Mouse (Mus musculus) hindbrain, embryonic 16.5 days (tissue): ENCODE results near the gene Olfr1509. TPM values are rescaled to one million over a fixed set of nuclear protein-coding genes. Genes with fewer than 3 reads are reported as not detected.
"Not testable (repeated sequence)": the region's sequence is repeated elsewhere in the genome, so short reads cannot be mapped to it uniquely, and the experiment has no call there.

ENCODE experiments used
- ATAC-seq: fragments of 200-750 bp; cut with Nextera tagmentation; 2 replicates; pipeline ENCODE4 v1.8.0; 2017; ENCODE audit warnings: moderate TSS enrichment, moderate library complexity
- H3K27ac ChIP-seq: fragments of 300-500 bp; sonication (generic); 2 replicates; pipeline ENCODE4 v1.5.1; 2014; ENCODE audit warnings: low read depth, mild to moderate bottlenecking, control low read depth, low read length, moderate library complexity
- H3K27me3 ChIP-seq: fragments of 300-500 bp; sonication (generic); replicated peaks from 2 replicates; pipeline ENCODE4 v1.6.1; 2014; ENCODE audit warnings: low read length; ENCODE audit not compliant: control insufficient read depth, insufficient read depth
- H3K36me3 ChIP-seq: fragments of 300-500 bp; sonication (generic); 2 replicates; pipeline ENCODE4 v1.6.1; 2014; ENCODE audit warnings: mild to moderate bottlenecking, low read length, moderate library complexity, mixed read lengths; ENCODE audit not compliant: control insufficient read depth, insufficient read depth
- H3K4me1 ChIP-seq: fragments of 300-500 bp; sonication (generic); 2 replicates; pipeline ENCODE4 v1.6.1; 2014; ENCODE audit warnings: low read depth, low read length; ENCODE audit not compliant: control insufficient read depth, insufficient read depth
- H3K4me2 ChIP-seq: fragments of 300-500 bp; sonication (generic); 2 replicates; pipeline ENCODE4 v1.6.1; 2014; ENCODE audit warnings: mild to moderate bottlenecking, low read length, control low read depth, moderate library complexity
- H3K4me3 ChIP-seq: fragments of 300-500 bp; sonication (generic); 2 replicates; pipeline ENCODE4 v1.5.1; 2014; ENCODE audit warnings: mild to moderate bottlenecking, low read length, control low read depth, moderate library complexity
- H3K9ac ChIP-seq: fragments of 300-500 bp; sonication (generic); 2 replicates; pipeline ENCODE4 v1.6.1; 2014; ENCODE audit warnings: low read depth, mild to moderate bottlenecking, control low read depth, low read length, moderate library complexity
- H3K9me3 ChIP-seq: fragments of 300-500 bp; sonication (generic); 2 replicates; pipeline ENCODE4 v1.6.1; 2014; ENCODE audit warnings: mild to moderate bottlenecking, low read length, moderate library complexity; ENCODE audit not compliant: control insufficient read depth
- WGBS: fragments of 180-500 bp; shearing (Covaris S2); extraction: QIAGEN DNeasy Blood & Tissue Kit; methylation state at CpG from one replicate; pipeline ENCODE4 v1.1.7; 2014; 5-methylcytosine and 5-hydroxymethylcytosine counted together
- polyA plus RNA-seq: library from polyadenylated mRNA; unstranded; fragments of >200 nt; fragmentation: Nextera tagmentation; extraction: Ambion mirVana; gene quantifications from 2 replicates; pipeline ENCODE4 v1.2.1, GENCODE M21; 2015

The Olfr1509 gene
- not detected in 2 replicates for polyA plus RNA-seq

DNA sequence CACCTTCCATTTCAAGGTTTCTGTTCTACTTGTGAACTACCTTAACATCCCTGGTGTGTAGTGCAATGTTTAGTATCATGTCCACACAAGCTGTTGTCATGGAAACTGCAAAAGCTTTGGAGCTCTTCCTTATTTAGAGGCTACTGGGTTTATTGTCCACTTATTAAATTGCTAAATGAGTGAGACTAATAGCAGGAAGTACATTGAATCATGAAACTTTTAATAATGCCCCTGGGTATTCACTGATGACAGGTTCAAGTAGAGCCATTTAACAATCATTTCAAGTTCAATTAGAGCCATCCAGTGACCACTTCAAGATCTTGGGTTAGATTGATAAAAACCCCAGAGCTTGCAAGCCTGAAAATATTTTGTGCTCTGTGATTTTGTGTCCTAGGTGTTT lies at the start of gene Olfr1509:
Gene Olfr1509, plus strand, starts transcription at position 301 of the 400 bp plus-strand sequence.
- Histone ChIP-seq H3K27ac (no peak within 1 kb of the TSS), H3K4me3 (no peak within 1 kb of the TSS), H3K9me3 (no peaks in the 10 kb centered on the region), H3K9ac (no peak within 1 kb of the TSS), H3K4me1 (no peaks in the 10 kb centered on the region), H3K36me3 (no peaks in the 10 kb centered on the region), H3K4me2 (no peak within 1 kb of the TSS), H3K27me3 (no peaks in the 10 kb centered on the region)
- ATAC-seq: no peak

DNA sequence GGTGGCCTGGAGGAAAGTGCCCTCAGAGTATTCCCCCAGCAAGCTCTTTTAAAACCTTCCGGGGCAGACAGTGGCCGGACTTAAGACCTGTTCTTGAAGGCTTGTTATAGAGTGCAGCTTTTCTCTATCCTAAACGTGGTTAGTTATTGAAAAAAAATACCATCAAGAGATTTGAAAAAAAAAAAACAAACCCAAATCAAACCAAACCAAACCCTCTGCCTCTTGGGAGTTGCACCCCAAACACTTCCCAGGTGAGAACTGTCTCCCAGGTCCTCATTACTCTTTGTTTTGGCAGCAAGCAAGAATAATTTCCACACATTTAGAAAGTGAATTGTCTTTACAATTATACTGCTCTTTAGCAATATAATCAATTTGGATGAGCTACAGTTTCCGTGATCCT lies 45.5 kb upstream of the Olfr1509 start, which contains the start of gene Olfr1511:
Gene Olfr1511, minus strand, starts transcription at position 101 of the 400 bp plus-strand sequence.
- WGBS: 85% methylated on average over 4 of the region's 4 CpGs
- no peak within 1 kb of the TSS for H3K4me3 ChIP-seq
- ATAC-seq: no peak

DNA sequence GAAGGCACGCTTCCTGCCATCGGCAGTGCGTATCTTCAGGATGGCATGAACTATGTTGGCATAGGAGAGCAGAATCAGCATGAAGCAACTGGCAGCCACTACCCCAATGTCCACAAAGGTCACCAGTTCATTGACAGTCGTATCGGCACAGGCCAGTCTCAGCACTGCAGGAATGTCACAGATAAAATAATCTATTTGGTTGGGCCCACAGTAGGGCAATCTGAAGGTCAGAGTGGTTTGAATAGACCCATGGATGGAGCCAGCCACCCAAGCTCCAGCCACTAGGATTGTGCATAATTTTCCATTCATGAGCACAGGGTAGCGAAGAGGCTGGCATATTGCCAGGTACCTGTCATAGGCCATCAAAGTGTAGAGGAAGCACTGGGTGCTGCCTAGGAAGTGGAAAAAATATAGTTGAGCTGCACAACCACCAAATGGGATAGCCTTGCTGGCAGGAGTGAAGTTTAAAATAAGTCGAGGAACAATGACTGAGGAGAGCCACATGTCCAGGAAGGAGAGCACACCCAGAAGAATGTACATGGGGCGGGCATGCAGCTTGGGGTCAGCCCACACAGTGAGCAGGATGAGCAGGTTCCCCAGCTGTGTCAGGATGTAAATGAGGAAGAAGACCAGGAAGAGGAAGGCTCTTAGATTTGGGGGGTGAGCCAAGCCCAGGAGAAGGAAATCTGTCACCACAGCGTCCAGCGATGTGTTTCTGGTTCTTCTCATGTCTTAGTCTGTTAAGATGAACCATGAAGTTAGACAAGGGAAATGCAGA lies 32.5 kb upstream of the Olfr1509 start:
- not testable (repeated sequence) for H3K9ac ChIP-seq, H3K4me1 ChIP-seq, H3K9me3 ChIP-seq, H3K4me3 ChIP-seq, H3K36me3 ChIP-seq, H3K27me3 ChIP-seq, H3K27ac ChIP-seq, ATAC-seq, H3K4me2 ChIP-seq
- WGBS: 85% methylated on average over 7 of the region's 10 CpGs

More for the DNA sequence above, 45.5 kb upstream of the Olfr1509 start, which contains the start of gene Olfr1511:
- Histone ChIP-seq H3K36me3 (no peaks in the 10 kb centered on the region), H3K27ac (no peak within 1 kb of the TSS), H3K4me1 (no peaks in the 10 kb centered on the region), H3K9me3 (no peaks in the 10 kb centered on the region), H3K27me3 (no peaks in the 10 kb centered on the region), H3K9ac (no peak within 1 kb of the TSS), H3K4me2 (no peak within 1 kb of the TSS)

DNA sequence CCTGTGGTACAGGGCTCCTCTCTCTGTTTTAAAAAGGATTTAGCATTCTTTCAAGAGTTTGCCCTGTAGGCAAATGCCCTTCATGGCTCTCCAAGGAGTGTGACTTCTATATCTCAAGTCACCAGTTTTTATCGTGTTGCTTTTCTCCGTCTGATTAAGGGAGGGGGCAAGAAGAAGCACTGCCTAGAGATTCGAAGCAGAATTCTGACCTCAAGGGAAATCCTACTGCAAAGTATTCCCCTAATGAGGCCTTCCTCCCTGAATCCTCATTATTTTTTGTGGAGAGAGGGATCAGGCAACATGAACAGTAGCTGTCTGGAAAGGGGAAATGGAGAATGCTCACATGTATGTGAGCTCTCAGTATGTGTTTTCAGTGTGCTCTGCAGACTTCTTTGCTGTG lies 28.5 kb upstream of the Olfr1509 start, which contains the start of gene Olfr1510:
Gene Olfr1510, minus strand, starts transcription at position 101 of the 400 bp plus-strand sequence.
- Histone ChIP-seq H3K4me2 (no peak within 1 kb of the TSS), H3K27ac (no peak within 1 kb of the TSS), H3K36me3 (no peaks in the 10 kb centered on the region), H3K27me3 (no peaks in the 10 kb centered on the region), H3K4me3 (no peak within 1 kb of the TSS), H3K4me1 (no peaks in the 10 kb centered on the region), H3K9me3 (no peaks in the 10 kb centered on the region), H3K9ac (no peak within 1 kb of the TSS)
- WGBS: 92% methylated on average over 3 of the region's 3 CpGs
- no peak for ATAC-seq

DNA sequence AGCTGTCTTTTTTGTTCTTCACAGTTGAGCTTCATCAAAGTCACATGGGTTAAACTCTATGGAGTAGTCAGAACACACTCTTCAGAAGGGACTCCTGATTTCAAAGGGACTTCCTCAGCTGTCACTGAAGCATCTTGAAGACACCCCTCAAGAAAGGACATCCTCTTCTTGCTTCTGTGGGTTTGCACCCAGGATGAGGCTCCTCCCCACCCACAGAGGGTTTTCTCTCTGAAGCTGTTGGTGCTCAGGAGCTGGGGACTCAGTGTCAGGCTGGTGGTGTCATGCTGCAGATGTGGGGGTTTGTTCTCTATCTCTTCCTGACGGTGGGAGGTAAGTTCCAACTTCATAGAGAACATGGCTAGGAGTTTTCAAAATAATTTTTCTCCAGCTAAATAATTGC lies 15.1 kb upstream of the Olfr1509 start:
- H3K27me3 ChIP-seq: no peaks in the 10 kb centered on the region
- H3K36me3 ChIP-seq: no peaks in the 10 kb centered on the region
- H3K4me3 ChIP-seq: no peak overlapping the region
- ATAC-seq: no peak
- H3K9me3 ChIP-seq: no peaks in the 10 kb centered on the region
- H3K27ac ChIP-seq: no peak overlapping the region
- H3K9ac ChIP-seq: no peak overlapping the region
- WGBS: 88% methylated on average over 1 of the region's 1 CpGs
- H3K4me1 ChIP-seq: no peaks in the 10 kb centered on the region
- H3K4me2 ChIP-seq: no peak overlapping the region

DNA sequence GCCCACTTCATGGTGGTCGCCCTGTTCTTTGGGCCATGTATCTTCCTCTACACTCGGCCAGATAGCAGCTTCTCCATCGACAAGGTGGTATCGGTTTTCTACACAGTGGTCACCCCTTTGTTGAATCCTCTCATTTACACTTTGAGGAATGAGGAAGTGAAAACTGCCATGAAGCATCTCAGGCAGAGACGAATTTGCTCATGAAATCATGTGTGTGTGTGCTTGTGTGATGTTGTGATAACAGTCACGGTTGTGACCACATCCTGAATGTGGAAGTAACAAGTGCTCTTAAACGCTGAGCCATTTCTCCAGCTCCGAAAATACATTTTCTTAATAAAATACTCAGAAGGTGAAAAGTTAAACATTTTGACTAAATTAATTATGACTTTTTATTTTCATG lies 8.3 kb downstream of the Olfr1509 start:
- no peak overlapping the region for H3K4me2 ChIP-seq
- H3K27me3 ChIP-seq: no peaks in the 10 kb centered on the region
- no peak for ATAC-seq
- no peak overlapping the region for H3K27ac ChIP-seq
- no peaks in the 10 kb centered on the region for H3K4me1 ChIP-seq
- H3K4me3 ChIP-seq: no peak overlapping the region
- 91% methylated on average over 8 of the region's 8 CpGs for WGBS
- H3K9me3 ChIP-seq: no peaks in the 10 kb centered on the region
- H3K9ac ChIP-seq: no peak overlapping the region
- H3K36me3 ChIP-seq: no peaks in the 10 kb centered on the region

DNA sequence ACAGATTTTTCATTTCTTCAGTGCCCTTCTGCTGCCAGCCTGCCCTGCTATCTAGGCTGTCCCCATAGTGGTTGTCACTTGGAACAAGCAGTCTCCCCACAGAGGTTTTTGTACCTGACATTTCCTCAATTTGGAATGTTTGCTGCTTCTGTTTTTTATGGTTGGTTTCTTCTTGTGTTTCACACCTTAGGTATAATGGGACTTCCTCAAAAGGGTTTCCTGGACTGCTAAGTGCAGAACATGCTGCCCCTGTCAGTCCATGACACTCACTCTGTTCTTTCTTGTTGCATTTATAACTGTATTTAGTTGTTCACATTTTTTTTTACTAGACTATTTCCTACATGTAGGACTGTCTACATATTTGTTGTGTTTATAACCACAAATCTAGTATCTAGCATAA lies 19.1 kb downstream of the Olfr1509 start:
- Histone ChIP-seq H3K9me3 (no peaks in the 10 kb centered on the region), H3K27ac (no peak overlapping the region), H3K4me1 (no peaks in the 10 kb centered on the region), H3K4me3 (no peak overlapping the region), H3K36me3 (no peaks in the 10 kb centered on the region), H3K9ac (no peak overlapping the region), H3K27me3 (no peaks in the 10 kb centered on the region), H3K4me2 (no peak overlapping the region)
- ATAC-seq: no peak

DNA sequence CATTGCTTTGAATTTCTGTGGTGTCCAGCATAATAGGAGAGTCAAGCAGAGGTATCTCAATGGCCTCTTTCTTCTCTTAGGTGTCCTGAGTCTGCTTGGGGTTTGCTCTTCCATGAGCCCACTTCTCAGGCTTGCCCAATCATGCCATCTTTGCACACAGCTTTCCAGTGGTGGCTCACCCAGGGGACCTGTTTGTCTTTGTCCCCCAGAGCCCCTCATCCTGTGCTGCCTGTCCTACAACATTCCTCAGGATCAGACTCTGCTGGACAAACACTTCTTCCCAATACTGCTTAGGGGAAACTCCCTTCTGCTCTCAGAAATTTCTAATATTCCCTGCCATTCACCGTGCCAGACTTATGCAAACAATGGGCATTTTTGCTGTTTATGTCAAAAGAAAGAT lies 22.9 kb downstream of the Olfr1509 start:
- Histone ChIP-seq H3K4me1 (no peaks in the 10 kb centered on the region), H3K4me3 (no peak overlapping the region), H3K9ac (no peak overlapping the region), H3K27me3 (no peaks in the 10 kb centered on the region), H3K4me2 (no peak overlapping the region), H3K27ac (no peak overlapping the region), H3K36me3 (no peaks in the 10 kb centered on the region), H3K9me3 (no peaks in the 10 kb centered on the region)
- ATAC-seq: no peak
- 98% methylated on average over 1 of the region's 1 CpGs for WGBS

DNA sequence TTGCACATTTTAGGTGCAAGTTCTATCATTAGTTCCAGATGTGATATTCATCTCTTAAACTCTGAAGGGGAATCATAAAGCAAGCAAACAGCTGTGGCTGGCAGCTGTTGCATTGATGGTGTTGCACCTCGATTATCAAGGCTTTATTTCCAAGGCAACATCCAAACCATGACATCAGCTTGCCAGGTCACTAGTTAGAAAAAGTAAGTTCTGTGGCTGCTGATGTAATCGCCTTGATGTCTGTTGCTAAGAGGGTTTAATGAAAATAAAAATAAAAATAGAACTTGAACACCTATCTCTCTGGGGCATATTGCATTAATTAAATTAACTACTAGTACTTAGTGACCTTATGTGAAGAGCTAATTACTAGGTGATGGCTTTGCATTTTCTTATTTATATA lies 24.6 kb downstream of the Olfr1509 start, which contains the start of gene Olfr1508:
Gene Olfr1508, minus strand, starts transcription at position 101 of the 400 bp plus-strand sequence.
- Histone ChIP-seq H3K9ac (no peak within 1 kb of the TSS), H3K27ac (no peak within 1 kb of the TSS), H3K4me2 (no peak within 1 kb of the TSS), H3K36me3 (no peaks in the 10 kb centered on the region), H3K4me1 (no peaks in the 10 kb centered on the region), H3K27me3 (no peaks in the 10 kb centered on the region), H3K4me3 (no peak within 1 kb of the TSS), H3K9me3 (no peaks in the 10 kb centered on the region)
- ATAC-seq: no peak
- 73% methylated on average over 2 of the region's 2 CpGs for WGBS
